Mouse (Mus musculus): ENCODE measurements around the gene Emc9. TPM values are rescaled to one million over a fixed set of nuclear protein-coding genes. Genes with fewer than 3 reads are reported as not detected.

The Emc9 gene
- polyA plus RNA-seq, 1 experiment from 2014 or later = 14.8 TPM

- Histone ChIP-seq H3K9ac (0 out of 2 replicates have a peak overlapping the region, but pooled peaks have one; percentile 37), H3K27ac (replicated peaks) (no peak overlapping the region), H3K4me3 (no peak overlapping the region), H3K9me3 (no peaks in the 10 kb centered on the region), H3K27me3 (replicated peaks) (no peaks in the 10 kb centered on the region), H3K36me3 (peaks cover 86% of the 10 kb centered on the region), H3K4me1 (peaks cover 17% of the 10 kb centered on the region), H3K4me2 (no peak overlapping the region)
- 73% methylated on average over 16 of the region's 16 CpGs for WGBS
- no peak for ATAC-seq (ENCODE audit: extremely low read depth, insufficient number of reproducible peaks, low FRiP score, low TSS enrichment)
Observed at GRCm38 (mm10) chr14:55605743-55606459, 20.8 kb upstream of the Emc9 start.

GRCm38 (mm10) chr14:55604823-55605222 is 19.7 kb upstream of the Emc9 start:
- Histone ChIP-seq H3K4me2 (peak overlapping the region; percentile 72), H3K9me3 (no peaks in the 10 kb centered on the region), H3K36me3 (peaks cover 88% of the 10 kb centered on the region), H3K27ac (replicated peaks) (0 out of 2 replicates have a peak overlapping the region, but pooled peaks have one; percentile 84), H3K27me3 (replicated peaks) (no peaks in the 10 kb centered on the region), H3K4me3 (peak overlapping the region; percentile 54), H3K4me1 (peaks cover 17% of the 10 kb centered on the region), H3K9ac (0 out of 2 replicates have a peak overlapping the region, but pooled peaks have one; percentile 21)
- ATAC-seq (ENCODE audit: extremely low read depth, insufficient number of reproducible peaks, low FRiP score, low TSS enrichment) = no peak
- 93% methylated on average over 11 of the region's 11 CpGs for WGBS

GRCm38 (mm10) chr14:55603633-55604576 is 18.8 kb upstream of the Emc9 start:
- Histone ChIP-seq H3K4me2 (peak overlapping the region; percentile 72), H3K9ac (peak overlapping the region; percentile 81), H3K27ac (replicated peaks) (peak overlapping the region; percentile 84), H3K4me1 (peaks cover 17% of the 10 kb centered on the region), H3K4me3 (peak overlapping the region; percentile 54), H3K9me3 (no peaks in the 10 kb centered on the region), H3K27me3 (replicated peaks) (no peaks in the 10 kb centered on the region), H3K36me3 (peaks cover 88% of the 10 kb centered on the region)
- ATAC-seq (ENCODE audit: extremely low read depth, insufficient number of reproducible peaks, low FRiP score, low TSS enrichment) = peak; percentile 78
- 14% methylated on average over 19 of the region's 19 CpGs for WGBS

- peak within 1 kb of the TSS; percentile 84 for H3K27ac ChIP-seq (replicated peaks)
- no peaks in the 10 kb centered on the region for H3K27me3 ChIP-seq (replicated peaks)
- no peaks in the 10 kb centered on the region for H3K9me3 ChIP-seq
- H3K36me3 ChIP-seq = peaks cover 88% of the 10 kb centered on the region
- peaks cover 17% of the 10 kb centered on the region for H3K4me1 ChIP-seq
- ATAC-seq (ENCODE audit: extremely low read depth, insufficient number of reproducible peaks, low FRiP score, low TSS enrichment) = no peak
- WGBS = 79% methylated on average over 7 of the region's 7 CpGs
- H3K9ac ChIP-seq = peak within 1 kb of the TSS; percentile 81
- H3K4me3 ChIP-seq = peak within 1 kb of the TSS; percentile 54
- H3K4me2 ChIP-seq = peak within 1 kb of the TSS; percentile 72
Observed at GRCm38 (mm10) chr14:55603271-55603632, 18.1 kb upstream of the Emc9 start, which contains the start of gene Irf9. Gene Irf9, plus strand, starts transcription at chr14:55603571.

- H3K4me1 ChIP-seq = peaks cover 11% of the 10 kb centered on the region; the same call in 1 of the 2 replicates
- no peak overlapping the region for H3K27ac ChIP-seq (replicated peaks)
- no peaks in the 10 kb centered on the region for H3K27me3 ChIP-seq (replicated peaks)
- 91% methylated on average over 21 of the region's 21 CpGs for WGBS
- no peaks in the 10 kb centered on the region for H3K9me3 ChIP-seq
- ATAC-seq (ENCODE audit: extremely low read depth, insufficient number of reproducible peaks, low FRiP score, low TSS enrichment) = no peak
- no peak overlapping the region for H3K4me3 ChIP-seq
- no peak overlapping the region for H3K9ac ChIP-seq
- no peak overlapping the region for H3K4me2 ChIP-seq
- peaks cover 98% of the 10 kb centered on the region for H3K36me3 ChIP-seq
Observed at GRCm38 (mm10) chr14:55598521-55599390, 13.7 kb upstream of the Emc9 start.

GRCm38 (mm10) chr14:55596036-55596690 is 11.1 kb upstream of the Emc9 start:
- Histone ChIP-seq H3K4me1 (peaks cover 24% of the 10 kb centered on the region), H3K4me3 (no peak overlapping the region), H3K27ac (replicated peaks) (no peak overlapping the region), H3K4me2 (no peak overlapping the region), H3K9ac (no peak overlapping the region), H3K27me3 (replicated peaks) (no peaks in the 10 kb centered on the region), H3K9me3 (no peaks in the 10 kb centered on the region), H3K36me3 (peaks cover 76% of the 10 kb centered on the region)
- 81% methylated on average over 13 of the region's 13 CpGs for whole genome bisulfite sequencing
- no peak for ATAC-seq (ENCODE audit: extremely low read depth, insufficient number of reproducible peaks, low FRiP score, low TSS enrichment)

GRCm38 (mm10) chr14:55592226-55592625 is 7.1 kb upstream of the Emc9 start:
- Histone ChIP-seq H3K27me3 (replicated peaks) (no peaks in the 10 kb centered on the region), H3K4me2 (peak overlapping the region; percentile 96), H3K27ac (replicated peaks) (peak overlapping the region; percentile 99), H3K4me3 (peak overlapping the region; percentile 95), H3K9ac (peak overlapping the region; percentile 96), H3K4me1 (peaks cover 36% of the 10 kb centered on the region), H3K9me3 (no peaks in the 10 kb centered on the region), H3K36me3 (peaks cover 61% of the 10 kb centered on the region)
- ATAC-seq (ENCODE audit: extremely low read depth, insufficient number of reproducible peaks, low FRiP score, low TSS enrichment) = no peak
- 4% methylated on average over 16 of the region's 16 CpGs for WGBS

GRCm38 (mm10) chr14:55591331-55591891 is 6.3 kb upstream of the Emc9 start, which contains the start of gene Rnf31:
Gene Rnf31, plus strand, starts transcription at chr14:55591708.
- under 1% methylated on average over 33 of the region's 33 CpGs for WGBS
- Histone ChIP-seq H3K4me3 (peak within 1 kb of the TSS; percentile 95), H3K4me2 (peak within 1 kb of the TSS; percentile 96), H3K4me1 (peaks cover 36% of the 10 kb centered on the region), H3K36me3 (peaks cover 60% of the 10 kb centered on the region), H3K27ac (replicated peaks) (peak within 1 kb of the TSS; percentile 99), H3K9me3 (no peaks in the 10 kb centered on the region), H3K9ac (peak within 1 kb of the TSS; percentile 96), H3K27me3 (replicated peaks) (no peaks in the 10 kb centered on the region)
- ATAC-seq (ENCODE audit: extremely low read depth, insufficient number of reproducible peaks, low FRiP score, low TSS enrichment) = peak; percentile 76

- H3K36me3 ChIP-seq = peaks cover 54% of the 10 kb centered on the region
- under 1% methylated on average over 22 of the region's 22 CpGs for WGBS
- H3K27ac ChIP-seq (replicated peaks) = peak within 1 kb of the TSS; percentile 99
- H3K4me3 ChIP-seq = peak within 1 kb of the TSS; percentile 95
- H3K4me2 ChIP-seq = peak within 1 kb of the TSS; percentile 96
- ATAC-seq (ENCODE audit: extremely low read depth, insufficient number of reproducible peaks, low FRiP score, low TSS enrichment) = peak; percentile 91
- H3K4me1 ChIP-seq = peaks cover 40% of the 10 kb centered on the region
- peak within 1 kb of the TSS; percentile 96 for H3K9ac ChIP-seq
- H3K27me3 ChIP-seq (replicated peaks) = no peaks in the 10 kb centered on the region
- no peaks in the 10 kb centered on the region for H3K9me3 ChIP-seq
Observed at GRCm38 (mm10) chr14:55590748-55591330, 5.7 kb upstream of the Emc9 start, which contains the start of gene Psme2. Gene Psme2, minus strand, starts transcription at chr14:55591113.

All from heart, embryonic 13.5 days (tissue).